Mouse (Mus musculus): Measurements from ENCODE around the gene Tmem120a. TPM values are rescaled to one million over a fixed set of nuclear protein-coding genes. Genes with fewer than 3 reads are reported as not detected.

The Tmem120a gene
- total RNA-seq, 2 experiments from 2014 or later, result 61.7 to 68.2 TPM

DNA sequence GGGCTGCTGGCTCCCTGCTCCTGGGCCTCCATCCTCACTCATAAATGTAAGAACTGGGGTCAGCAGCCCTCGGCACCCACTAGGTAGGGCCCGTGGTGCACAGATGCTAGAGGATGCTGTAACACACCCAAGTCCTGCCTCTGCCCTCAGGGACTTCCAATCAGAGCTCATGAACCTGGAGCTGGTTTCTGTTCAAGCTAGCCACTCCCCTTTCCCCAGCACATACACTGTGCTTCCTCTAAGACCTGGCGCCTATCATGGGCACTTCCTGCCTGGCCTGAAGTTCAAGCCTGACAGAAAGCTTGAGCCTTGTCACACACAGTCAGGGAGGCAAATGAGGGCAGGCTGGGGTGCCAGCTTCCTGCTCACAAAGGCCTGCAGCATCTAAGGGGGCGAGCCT, 11.2 kb downstream of the Tmem120a start:
- DNase-seq, result no peak

DNA sequence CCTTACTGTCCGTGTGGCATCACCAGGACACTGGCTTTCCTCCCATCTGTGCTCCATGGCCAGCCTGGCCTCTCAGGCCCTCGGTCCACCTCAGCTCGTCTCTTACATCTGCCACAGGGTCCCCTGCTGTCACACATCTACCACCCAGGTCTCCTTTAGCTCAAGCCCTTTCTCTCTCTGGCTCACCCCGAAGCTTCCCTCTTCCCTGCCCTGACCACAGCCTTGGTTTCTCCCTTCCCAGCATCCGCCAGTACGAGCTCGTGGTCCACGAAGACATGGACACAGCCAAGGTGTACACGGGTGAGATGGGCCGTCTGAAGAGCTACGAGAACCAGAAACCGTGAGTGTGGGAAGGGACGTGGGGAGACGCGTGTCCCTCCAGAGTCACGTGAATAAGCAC, 12.9 kb downstream of the Tmem120a start:
- DNase-seq, result no peak

DNA sequence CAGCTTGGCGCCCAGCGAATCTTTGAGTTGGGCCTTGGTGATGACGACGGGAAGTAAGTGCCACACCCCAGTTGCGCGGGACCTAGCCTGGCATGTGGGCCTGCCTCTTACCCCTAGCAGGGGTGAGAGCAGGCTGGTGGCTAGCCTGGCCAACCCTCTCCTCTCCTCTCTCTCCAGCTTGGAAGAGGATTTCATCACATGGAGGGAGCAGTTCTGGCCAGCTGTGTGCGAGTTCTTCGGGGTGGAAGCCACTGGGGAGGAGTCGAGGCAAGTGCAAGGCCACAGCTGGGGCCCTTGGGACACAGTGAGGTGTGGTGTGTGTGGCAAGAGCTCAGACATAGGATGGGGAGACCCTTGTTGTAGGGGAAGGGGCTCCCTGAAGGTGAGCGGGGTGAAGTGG, 13.3 kb downstream of the Tmem120a start:
- DNase-seq, result no peak

DNA sequence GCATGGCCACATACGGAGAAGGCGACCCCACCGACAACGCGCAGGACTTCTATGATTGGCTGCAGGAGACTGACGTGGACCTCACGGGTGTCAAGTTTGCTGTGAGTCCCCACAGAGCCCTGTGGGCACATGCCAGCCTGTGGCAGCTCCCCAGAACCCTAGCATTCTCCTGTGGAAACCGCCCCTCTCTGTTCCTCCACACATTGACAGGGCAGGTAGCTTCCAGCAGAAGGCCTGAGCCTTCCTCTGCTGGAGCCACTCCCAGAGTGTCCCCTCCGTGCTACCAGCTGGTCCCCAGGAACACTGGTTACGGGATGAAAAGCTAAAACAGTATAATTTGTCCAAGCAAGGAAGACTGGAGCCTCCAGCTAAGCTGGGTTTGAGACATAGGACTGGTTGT, 14.0 kb downstream of the Tmem120a start:
- no peak for DNase-seq

DNA sequence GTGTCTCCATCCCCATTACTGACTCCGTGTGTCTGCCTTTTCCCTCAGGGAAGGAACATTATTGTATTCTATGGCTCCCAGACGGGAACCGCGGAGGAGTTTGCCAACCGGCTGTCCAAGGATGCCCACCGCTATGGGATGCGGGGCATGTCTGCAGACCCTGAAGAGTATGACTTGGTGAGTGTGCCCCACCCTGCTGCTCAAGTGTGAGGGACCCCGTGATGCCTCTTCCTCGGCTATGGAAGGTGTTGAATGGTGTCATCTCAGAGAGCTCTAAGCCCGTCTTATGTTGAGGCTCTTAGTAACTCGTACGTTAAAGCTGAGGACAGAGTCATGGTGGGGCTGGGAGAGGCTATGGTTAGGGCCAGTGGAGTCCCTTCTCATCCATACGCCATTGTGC, 14.9 kb downstream of the Tmem120a start:
- no peak for DNase-seq

DNA sequence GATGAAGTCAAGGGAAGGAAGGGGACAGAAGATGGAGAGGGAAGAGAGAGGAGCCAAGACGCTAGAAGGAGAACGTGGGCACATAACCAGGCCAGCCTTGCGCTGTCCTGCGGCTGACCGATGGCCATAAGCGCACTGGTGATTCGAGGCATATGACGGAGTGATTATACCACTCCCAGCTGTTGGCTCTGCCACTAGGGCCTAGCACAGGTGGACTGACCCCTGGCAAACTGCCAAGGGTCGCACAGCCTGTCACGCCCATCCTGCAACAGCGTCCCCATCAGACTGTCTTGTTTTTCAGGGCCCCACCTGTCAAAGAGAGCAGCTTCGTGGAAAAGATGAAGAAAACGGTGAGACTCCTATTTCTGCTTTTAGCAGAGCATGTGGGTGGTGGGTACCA, 15.9 kb downstream of the Tmem120a start:
- DNase-seq, result no peak

DNA sequence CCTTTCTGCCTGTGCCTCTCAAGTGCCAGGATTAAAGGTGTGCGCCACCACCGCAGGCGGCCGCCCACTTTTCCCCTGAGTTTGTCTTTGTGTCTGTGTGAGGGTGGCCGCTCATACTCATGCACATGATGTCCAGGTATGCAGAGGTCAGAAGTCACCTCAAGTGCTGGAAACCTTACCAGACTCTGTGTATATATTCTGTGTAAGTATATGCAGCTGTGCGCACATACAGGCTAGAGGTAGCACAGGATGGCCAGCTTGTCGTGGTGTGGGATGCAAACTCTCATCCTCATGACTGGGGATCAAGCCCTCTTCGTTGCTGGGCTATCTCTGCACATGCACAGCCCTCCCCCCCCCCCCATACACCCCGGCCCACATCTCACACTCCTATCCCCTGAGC, 16.4 kb downstream of the Tmem120a start:
- no peak for DNase-seq

DNA sequence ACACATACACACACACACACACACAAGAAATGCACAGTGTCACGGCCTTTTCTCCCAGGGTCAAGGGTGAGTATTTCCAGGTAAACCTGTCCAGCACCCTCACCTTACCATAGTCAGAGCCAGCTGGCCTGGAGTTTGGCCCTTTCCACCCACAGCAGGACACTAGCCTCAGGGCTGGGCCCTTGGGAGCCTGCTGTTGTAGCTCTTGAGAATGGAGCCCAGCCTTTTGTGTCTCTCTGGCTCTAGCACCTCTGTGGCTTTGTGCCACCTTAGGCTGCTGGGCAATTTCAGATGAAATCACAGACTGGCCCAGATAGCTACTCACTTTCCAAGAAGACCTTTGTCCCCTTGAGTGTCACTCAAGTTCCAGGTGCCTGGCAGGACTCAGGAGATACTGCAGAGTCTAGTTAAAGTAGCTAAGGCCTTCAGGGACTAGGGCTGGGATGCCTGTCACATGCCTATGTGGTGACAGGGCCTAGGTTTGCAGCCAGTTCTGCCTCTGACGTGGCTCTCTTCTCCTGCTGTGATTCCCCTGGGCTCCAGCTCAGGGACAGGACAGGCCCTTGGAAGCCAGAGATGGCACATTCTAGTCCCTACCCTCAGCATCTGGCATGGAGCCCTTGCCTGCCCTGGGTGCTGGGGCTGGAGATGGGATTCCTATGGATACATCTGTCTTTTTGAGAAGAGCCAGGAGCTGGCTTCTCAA, 17.5 kb downstream of the Tmem120a start:
- peak; percentile 74 for DNase-seq

DNA sequence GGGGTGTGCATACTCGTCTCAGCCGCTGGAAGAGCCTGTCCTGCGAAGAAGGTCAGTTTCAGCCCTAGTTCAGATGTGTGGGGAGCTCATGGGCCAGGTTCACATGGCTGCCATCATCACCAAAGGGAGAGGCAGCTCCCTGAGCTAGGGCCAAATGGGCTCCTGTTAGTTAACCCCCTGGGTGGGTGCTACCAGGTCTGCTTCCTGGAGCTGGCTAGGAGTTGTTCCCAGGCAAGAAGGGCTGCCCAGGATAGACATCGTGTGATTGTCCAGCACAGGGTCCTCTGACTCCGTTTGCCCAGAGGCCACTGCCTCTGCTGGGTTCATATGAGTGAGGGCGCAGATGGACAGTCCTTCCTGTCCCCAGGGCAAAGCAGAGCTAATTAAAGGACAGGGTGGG, 18.3 kb downstream of the Tmem120a start:
- no peak for DNase-seq

DNA sequence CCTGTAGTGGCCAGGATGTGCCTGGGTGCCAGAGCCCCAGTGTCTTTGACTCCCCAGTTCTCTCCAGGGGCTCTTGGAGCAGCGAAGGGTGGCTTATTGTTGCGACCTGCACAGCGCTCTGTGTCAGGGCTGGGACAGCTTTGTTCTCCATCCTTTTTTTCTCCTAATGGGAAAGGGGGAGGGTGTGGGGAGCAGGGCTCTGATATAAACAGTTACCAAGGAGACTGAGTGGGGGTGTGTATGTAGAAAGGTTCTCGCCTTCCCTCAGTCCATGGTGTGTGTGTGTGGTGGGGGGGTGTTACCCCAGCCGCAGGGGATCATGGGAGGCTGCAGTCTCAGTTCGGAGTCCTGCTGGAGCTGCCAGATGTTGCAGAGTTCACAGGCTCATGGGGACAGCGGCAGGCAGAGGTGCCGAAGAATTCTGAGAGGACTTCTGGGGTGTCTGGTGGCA, 18.8 kb downstream of the Tmem120a start:
- peak; percentile 48 for DNase-seq

DNA sequence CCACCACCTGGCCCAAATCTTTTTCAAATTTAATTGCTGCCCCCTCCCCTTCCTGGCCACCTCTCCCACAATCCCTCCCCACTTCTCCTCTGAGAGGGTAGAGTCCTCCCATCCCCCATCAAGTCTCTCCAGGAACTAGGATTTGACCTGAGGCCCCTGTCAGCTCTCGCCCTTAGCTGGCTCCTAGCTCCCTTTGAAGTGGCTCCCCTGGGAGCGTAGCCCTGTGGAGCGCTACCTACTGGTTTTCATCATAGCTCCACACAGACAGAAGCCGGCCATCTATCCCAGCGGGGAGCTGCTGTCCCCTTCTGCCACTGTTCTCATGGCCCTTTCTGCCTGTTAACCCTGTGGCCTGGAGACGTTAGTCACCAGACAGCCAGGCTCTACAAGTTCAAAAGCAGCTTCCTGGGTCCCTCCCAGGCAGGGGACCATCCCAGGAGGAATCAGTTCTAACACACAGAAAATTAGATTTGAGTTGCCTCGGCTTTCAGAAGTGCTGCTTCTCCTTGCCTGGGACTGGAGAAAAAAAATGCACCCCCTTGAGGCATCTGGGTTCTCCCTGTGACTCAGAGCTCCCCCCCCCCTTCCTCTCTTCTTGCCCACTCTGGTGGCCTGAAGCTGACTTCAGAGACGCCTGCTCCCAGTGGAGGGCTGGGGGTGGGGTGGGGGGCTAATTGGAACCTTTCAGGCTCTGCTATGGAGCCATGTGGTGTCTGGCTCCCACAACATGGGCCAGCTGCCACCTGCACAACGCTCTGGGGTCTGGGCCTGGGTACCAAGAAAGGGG, 19.5 kb downstream of the Tmem120a start:
- peak; percentile 56 for DNase-seq

DNA sequence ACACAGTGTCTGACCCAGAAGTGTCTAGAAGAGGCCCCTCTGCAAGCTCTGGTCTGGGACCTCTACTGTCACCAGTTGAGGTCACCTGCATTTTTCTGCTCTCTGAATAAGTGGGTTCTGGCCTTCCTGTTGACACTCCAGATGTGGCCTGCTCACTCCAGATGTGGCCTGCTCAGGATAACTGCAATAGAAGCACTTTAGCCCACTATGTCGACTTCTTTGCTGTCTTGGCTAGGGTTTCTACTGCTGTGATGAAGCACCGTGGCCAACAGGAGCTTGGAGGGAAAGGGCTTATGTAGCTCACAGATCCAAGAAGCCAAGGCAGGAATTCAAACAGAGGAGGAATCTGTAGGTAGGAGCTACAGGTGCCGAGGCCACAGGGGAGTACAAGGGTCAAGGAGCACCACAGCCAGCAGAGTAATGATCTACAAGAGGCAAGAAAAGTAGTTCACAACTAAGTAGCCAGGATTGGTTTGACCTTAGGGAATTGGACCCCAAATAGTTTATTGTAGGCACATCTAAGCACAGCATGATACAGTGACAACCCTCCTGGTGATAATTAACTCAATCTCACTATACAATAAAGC, 21.0 kb downstream of the Tmem120a start:
- DNase-seq, result no peak

DNA sequence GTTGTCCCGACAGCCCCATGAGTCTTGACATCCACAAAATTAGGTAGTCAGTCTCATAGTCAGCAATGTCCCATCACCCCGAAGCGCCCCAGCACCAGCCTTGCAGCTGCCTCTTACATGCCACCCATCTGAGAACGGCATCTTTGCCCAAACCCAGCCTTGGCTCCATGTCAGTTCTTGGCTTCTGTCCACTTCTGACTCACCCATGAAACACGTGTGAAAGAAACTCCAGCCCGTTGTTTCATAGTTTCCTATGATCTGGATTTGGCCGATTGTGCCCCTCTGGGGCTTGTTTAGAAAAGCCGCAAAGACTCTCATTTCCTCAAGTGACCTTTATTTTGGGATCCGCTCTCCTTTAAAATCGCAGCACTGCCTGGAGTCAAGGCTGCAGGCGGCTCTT, 22.1 kb downstream of the Tmem120a start:
- peak; percentile 89 for DNase-seq

DNA sequence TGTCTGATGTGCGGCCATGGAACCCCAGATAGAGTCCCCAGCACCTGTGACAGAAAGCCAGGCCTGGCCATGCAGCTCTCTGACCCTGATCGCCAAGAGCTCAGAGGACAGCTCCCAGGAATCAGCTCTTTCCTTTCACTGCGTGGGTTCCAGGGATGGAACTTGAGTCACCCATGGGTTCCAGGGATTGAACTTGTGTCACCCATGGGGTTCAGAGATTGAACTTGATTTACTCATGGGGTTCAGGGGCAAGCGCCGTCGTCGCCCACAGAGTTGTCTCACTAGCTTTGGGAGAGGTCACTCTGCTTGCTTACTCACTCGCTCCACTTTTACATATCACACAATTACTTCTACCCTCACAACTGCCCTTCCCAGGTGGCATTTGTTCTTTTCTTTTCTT, 23.2 kb downstream of the Tmem120a start:
- no peak for DNase-seq

DNA sequence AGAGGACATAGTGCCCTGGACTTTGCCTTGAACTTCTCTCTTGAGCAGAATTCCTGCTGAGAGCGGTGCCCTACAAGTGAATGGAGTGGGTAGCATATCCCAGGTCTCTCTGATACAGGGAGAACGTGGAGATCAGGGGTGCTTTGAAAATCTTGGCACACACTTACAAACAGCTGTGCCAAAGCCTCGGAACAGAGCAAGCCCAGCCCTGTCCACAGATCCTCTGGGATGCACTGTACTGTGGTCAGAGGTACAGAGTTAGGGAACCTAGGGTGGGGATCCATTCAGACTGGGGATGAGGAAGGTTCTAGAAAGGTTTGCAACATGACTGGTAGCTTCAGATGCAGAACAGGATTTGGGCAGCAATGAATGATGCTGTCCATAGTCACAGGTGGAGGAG, 24.1 kb downstream of the Tmem120a start:
- DNase-seq, result no peak

DNA sequence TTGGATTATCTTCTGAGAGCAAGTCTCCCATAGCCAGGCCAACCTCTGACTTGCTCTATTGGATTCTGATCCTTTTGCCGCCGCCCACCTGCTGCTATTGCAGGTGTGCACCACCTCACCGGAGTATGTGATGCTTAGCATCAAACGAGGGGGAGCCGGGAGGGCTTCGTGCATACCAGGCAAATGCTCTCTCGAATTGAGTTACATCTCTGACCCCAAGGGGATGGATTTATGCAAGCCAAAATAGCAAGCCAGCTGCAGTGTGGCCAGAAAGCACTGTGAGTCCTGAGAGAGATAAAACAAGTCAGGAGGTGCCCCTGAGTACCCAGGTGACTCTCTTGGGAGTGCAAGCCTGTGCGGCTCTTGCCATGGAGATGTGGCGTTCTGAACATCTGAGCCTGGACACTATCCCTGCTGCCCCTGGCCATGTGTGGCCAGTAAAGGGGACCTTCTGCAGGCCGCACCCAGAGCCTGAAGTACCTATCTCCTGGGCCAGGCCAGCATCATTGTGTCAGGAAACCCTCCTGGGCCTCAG, 24.6 kb downstream of the Tmem120a start:
- no peak for DNase-seq

DNA sequence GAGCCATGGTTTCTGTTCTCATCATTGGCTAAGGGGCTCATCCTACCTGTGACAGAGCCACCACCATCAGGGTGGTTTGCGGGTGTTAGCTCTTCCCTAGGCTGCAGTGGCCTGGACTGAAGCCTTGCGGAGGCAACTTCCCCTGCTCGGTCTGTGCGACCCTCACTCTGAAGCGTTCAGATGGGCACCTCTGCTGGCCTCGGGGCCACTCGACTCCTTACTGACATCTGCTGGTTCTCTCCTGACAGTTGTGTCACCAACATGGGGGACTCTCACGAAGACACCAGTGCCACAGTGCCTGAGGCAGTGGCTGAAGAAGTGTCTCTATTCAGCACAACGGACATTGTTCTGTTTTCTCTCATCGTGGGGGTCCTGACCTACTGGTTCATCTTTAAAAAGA, 28.6 kb downstream of the Tmem120a start:
- DNase-seq, result peak; percentile 52

DNA sequence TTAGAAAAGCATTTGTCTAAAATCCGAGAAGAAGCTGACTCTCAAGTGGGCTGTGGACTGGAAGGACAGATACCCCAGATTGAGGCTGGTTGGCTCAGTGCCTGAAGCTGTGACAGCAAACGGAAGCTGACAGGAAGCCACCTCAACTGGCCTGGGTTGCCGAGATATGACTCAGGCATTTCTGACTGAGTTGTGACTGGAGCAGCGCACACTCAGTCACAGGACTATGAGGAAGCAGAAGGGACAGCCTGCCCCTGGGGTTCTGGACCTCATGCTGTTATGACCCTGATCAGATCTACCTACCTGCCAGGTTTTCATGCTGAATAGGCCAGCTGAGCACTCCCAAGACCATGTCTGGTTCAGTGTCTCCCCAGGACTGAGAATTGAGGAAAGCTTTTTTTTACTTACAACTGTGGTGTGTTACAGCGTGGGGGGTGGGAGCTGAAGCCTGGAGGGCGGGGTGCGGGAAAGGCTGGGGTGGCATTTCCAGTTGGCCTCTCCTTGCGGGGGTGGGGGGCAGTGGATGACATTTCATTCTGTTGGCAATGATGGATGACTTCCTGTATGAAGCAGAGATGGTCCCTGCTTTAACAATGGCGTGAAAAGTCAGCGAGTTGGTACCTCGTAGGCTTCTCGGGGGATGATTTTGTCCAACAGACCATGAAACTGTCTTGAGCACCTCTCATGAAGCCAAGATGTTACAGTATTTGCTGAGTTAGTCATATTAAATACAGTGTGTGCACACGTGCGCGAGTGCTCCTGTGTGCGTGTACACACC, 30.6 kb downstream of the Tmem120a start:
- DNase-seq, result peak; percentile 86

DNA sequence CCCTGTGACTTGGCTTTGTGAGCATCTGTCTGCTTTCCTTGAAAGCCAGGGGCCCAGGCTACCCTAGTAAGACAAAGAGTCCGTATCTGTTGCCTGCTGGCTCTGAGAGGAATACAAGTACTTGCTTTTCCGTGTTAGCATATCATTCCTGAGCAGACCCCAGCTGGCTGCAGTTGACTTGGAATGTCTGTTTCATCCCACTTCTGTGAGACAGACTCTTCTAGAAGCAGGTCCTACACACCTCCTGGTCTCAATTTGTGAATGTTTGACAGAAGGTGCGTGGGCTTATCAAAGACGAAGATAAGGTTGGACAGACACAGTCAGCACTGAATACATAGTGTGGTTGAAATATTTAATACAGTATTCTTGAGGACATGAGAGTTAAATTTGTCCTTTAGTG, 31.4 kb downstream of the Tmem120a start:
- no peak for DNase-seq

DNA sequence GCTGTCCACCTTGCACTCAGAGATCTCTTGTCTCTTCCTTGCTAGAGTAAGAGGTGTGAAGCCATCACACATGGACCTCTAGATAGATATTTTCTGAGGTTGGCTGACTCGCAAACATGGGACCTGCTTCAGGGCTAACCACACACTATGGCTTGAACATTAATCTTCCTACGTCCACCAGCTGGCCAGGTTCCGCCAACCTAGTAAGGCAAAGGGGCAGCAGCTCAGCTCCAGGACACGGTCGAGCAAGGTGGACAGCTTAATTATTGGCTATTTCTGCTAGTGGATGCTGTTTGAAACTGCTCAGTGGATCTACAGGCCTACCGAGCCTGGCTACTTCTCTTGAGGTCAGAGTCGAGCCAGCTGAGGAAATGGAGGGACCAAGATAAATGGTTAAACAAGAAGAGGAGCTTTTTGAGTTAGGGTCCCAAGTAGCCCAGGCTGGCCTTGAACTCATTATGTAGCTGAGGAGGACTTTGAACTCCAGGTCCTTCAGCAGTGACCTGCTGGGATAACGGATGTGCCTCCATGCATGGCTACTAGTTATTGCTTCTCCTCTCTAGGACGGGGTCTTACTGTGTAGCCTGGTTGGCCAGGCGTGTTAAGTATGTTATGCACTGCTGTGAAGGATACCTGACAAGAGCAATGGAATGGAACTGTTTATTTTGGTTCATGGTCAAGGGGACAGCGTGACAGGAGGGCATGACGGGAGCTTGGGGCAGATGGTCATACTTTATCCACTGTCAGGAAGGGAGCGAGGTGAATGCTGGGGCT, 32.5 kb downstream of the Tmem120a start:
- DNase-seq, result no peak

DNA sequence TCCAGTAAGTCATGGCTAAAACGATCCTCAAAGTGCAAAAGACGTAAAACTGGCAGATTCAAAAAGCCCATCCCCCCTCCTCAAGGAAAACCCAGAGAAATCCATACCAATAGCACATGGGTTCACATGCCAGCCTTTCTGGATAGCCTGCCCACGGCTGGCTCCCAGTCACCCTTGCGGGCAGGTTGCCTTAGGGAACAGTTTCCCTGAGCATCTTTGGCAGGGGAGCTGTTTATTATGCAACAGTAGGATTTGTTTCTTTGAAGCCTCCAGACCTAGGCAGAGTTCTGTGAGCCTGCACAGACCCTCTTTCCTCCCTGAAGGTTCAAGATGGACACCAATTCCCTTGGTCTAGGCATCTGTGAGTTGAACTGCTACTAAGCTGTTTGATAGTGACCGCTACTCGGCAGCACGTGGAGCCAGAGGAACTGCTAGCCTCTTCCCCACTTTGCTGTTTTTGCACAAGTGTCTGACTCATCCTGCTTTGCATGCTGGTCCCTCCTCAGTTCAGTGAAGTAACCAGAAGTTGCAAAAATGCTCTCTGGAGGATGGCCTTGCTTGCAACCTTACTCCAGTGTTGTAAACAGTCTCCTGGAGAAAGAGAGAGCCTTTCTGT, 33.5 kb downstream of the Tmem120a start:
- DNase-seq, result peak; percentile 72

Data from adrenal gland, postnatal 10 days (tissue).